7 mouse cellular contexts compared by ENCODE assay signal in genomic region chr4:48279498-48280134, GRCm38 (mm10). TPM values are rescaled to one million over a fixed set of nuclear protein-coding genes. Genes with fewer than 3 reads are reported as not detected.
DNase-seq lines count a peak whose midpoint lies in the region; ATAC-seq lines count a peak whose summit lies in the region.

TSS of gene Erp44 (minus strand) at chr4:48279558.
TSS of gene Invs (plus strand) at chr4:48279760.

- peak within 1 kb of the TSS; percentile 70 for H3K4me3 ChIP-seq in intestine, embryonic 16.5 days (ENCODE audit: low read length)
- H3K4me3 ChIP-seq in midbrain, embryonic 11.5 days (ENCODE audit: low read depth, low read length): peak within 1 kb of the TSS; percentile 74

- peak within 1 kb of the TSS; percentile 84 for H3K9ac ChIP-seq in intestine, embryonic 16.5 days (ENCODE audit: low read depth, low read length)
- peak within 1 kb of the TSS; percentile 79 for H3K9ac ChIP-seq in midbrain, embryonic 11.5 days (ENCODE audit: low read length)

- peak within 1 kb of the TSS; percentile 80 for H3K27ac ChIP-seq in intestine, embryonic 16.5 days (ENCODE audit: low read length)
- H3K27ac ChIP-seq in midbrain, embryonic 11.5 days (ENCODE audit: low read depth, low read length): no peak within 1 kb of the TSS

- H3K4me1 ChIP-seq in intestine, embryonic 16.5 days (ENCODE audit: control insufficient read depth, insufficient read depth, low read length): 0 out of 2 replicates have a peak, but pooled peaks cover 7% of the 10 kb centered on the region
- peaks cover 10% of the 10 kb centered on the region for H3K4me1 ChIP-seq in midbrain, embryonic 11.5 days (ENCODE audit: control insufficient read depth, insufficient read depth, low read length)

- H3K9me3 ChIP-seq in intestine, embryonic 16.5 days (ENCODE audit: control insufficient read depth, low read length): no peaks in the 10 kb centered on the region
- H3K9me3 ChIP-seq in midbrain, embryonic 11.5 days (ENCODE audit: control insufficient read depth, low read length): no peaks in the 10 kb centered on the region

- H3K27me3 ChIP-seq in intestine, embryonic 16.5 days (replicated peaks; ENCODE audit: control insufficient read depth, insufficient read depth, low read length): no peaks in the 10 kb centered on the region
- no peaks in the 10 kb centered on the region for H3K27me3 ChIP-seq in midbrain, embryonic 11.5 days (ENCODE audit: control insufficient read depth, insufficient read depth, low read length)

- H3K36me3 ChIP-seq in intestine, embryonic 16.5 days (ENCODE audit: control insufficient read depth, insufficient read depth, low read length): no peaks in the 10 kb centered on the region
- H3K36me3 ChIP-seq in midbrain, embryonic 11.5 days (ENCODE audit: control insufficient read depth, insufficient read depth, low read length): no peaks in the 10 kb centered on the region

- intact Hi-C loops in left cerebral cortex, postnatal 36 days (cut with DNase I): no loop called here

- peak; percentile 97 for DNase-seq in adrenal gland, adult 8-10 months
- peak; percentile 91 for DNase-seq in embryo, embryonic 9.5 days (ENCODE audit: extremely low spot score)
- peak; percentile 82 to 91 for DNase-seq in gastrocnemius, postnatal 4 days (ENCODE audit: low spot score in 2 of 2)
- DNase-seq in left cerebral cortex, postnatal 36 days (ENCODE audit: low spot score in 2 of 2): peak; percentile 95 to 96
- peak; percentile 98 for DNase-seq in midbrain, embryonic 11.5 days (ENCODE audit: low spot score, missing footprints)
- DNase-seq in skeletal muscle tissue, adult 2 months (ENCODE audit: low read depth, low spot score): peak; percentile 96

- peak; percentile 99 for ATAC-seq in intestine, embryonic 16.5 days
- ATAC-seq in midbrain, embryonic 11.5 days (ENCODE audit: low FRiP score): peak; percentile 100

- under 1% methylated on average over 41 of the region's 41 CpGs for WGBS in intestine, embryonic 16.5 days
- WGBS in midbrain, embryonic 11.5 days: under 1% methylated on average over 41 of the region's 41 CpGs

- H3K4me2 ChIP-seq in intestine, embryonic 16.5 days (ENCODE audit: low read depth, low read length): peak within 1 kb of the TSS; percentile 84
- peak within 1 kb of the TSS; percentile 86 for H3K4me2 ChIP-seq in midbrain, embryonic 11.5 days

RNA-seq across cellular contexts. Expression of gene Erp44, which starts in this region (rescaled TPM):
- 10 to 100 TPM; 56.2 to 74.6 (median 68.8) TPM for total RNA-seq in adrenal gland, adult 8-10 months (2022)
- 10 to 100 TPM; 37.0 to 39.6 TPM for total RNA-seq in gastrocnemius, postnatal 4 days (2021)
- polyA plus RNA-seq in intestine, embryonic 16.5 days (2015; fragmentation: Nextera tagmentation; extraction: Ambion mirVana): 105 and 108 TPM in 2 replicates
- total RNA-seq in left cerebral cortex, postnatal 36 days (2021): 10 to 100 TPM; 30.0 to 39.7 TPM
- 70.8 and 83.6 TPM in 2 replicates for polyA plus RNA-seq in midbrain, embryonic 11.5 days (2014; fragmentation: Nextera tagmentation; extraction: Ambion mirVana)

RNA-seq across cellular contexts. Expression of gene Invs, which starts in this region (rescaled TPM):
- total RNA-seq in adrenal gland, adult 8-10 months (2022): 10 to 100 TPM; 12.3 to 22.6 (median 17.1) TPM
- total RNA-seq in gastrocnemius, postnatal 4 days (2021): 1 to 10 TPM; 6.7 to 7.0 TPM
- 5.6 and 5.8 TPM in 2 replicates for polyA plus RNA-seq in intestine, embryonic 16.5 days (2015; fragmentation: Nextera tagmentation; extraction: Ambion mirVana)
- total RNA-seq in left cerebral cortex, postnatal 36 days (2021): 10 to 100 TPM; 12.7 to 14.5 TPM
- 5.5 and 7.8 TPM in 2 replicates for polyA plus RNA-seq in midbrain, embryonic 11.5 days (2014; fragmentation: Nextera tagmentation; extraction: Ambion mirVana)
